Comparison of ENCODE assay signal across 29 mouse cellular contexts in genomic region chr13:99373684-99374083, GRCm38 (mm10). TPM values are rescaled to one million over a fixed set of nuclear protein-coding genes. Genes with fewer than 3 reads are reported as not detected.
DNase-seq lines count a peak whose midpoint lies in the region; ATAC-seq and TF ChIP-seq lines count a peak whose summit lies in the region.
"Had no signal": no experiment of that assay in that cellular context is flagged by ENCODE, and none has a peak within 500 bp of the region (broad histone marks: within the 10 kb centered on the region; RNA-seq: fewer than 3 reads in every experiment).

No protein-coding gene starts in this region.

- H3K4me1 ChIP-seq in midbrain, embryonic 12.5 days, result peaks cover 3% of the 10 kb centered on the region; the same call in 1 of the 2 replicates
- H3K4me1 ChIP-seq in midbrain, embryonic 10.5 days, result 0 out of 2 replicates have a peak, but pooled peaks cover 3% of the 10 kb centered on the region
- H3K4me1 ChIP-seq in liver, postnatal 0 days (ENCODE audit: insufficient read depth), result no peaks in the 10 kb centered on the region
- H3K4me1 ChIP-seq: liver, embryonic 15.5 days; lung, embryonic 15.5 days had no signal

- ATAC-seq in midbrain, embryonic 12.5 days (ENCODE audit: low FRiP score, low read depth), result no peak
- ATAC-seq in liver, postnatal 0 days, result no peak
- ATAC-seq: forebrain, embryonic 15.5 days; hindbrain, postnatal 0 days had no signal

- TF ChIP-seq EP300 in liver, postnatal 0 days (IDR thresholded peaks at IDR 0.05; ENCODE audit: low read depth), result no peak

- H3K4me3 ChIP-seq in gastrocnemius, adult 2 months, result no peak overlapping the region
- no peak overlapping the region for H3K4me3 ChIP-seq in midbrain, embryonic 12.5 days
- H3K4me3 ChIP-seq in midbrain, embryonic 10.5 days, result no peak overlapping the region
- H3K4me3 ChIP-seq in liver, postnatal 0 days (ENCODE audit: low read depth, low read length), result no peak overlapping the region
- H3K4me3 ChIP-seq: forebrain, embryonic 15.5 days; heart, embryonic 10.5 days; heart, embryonic 15.5 days; hindbrain, embryonic 12.5 days; layer of hippocampus, adult 2 months; left cerebral cortex, adult 2 months; liver, embryonic 15.5 days; lung, embryonic 15.5 days had no signal

- no peak for DNase-seq in gastrocnemius, adult 2 months
- no peak for DNase-seq in gastrocnemius, adult 8-10 months (ENCODE audit: low spot score in 2 of 2)
- DNase-seq in midbrain, embryonic 10.5 days (ENCODE audit: low spot score), result no peak
- DNase-seq in forelimb bud, embryonic 11.5 days (ENCODE audit: low read depth, low spot score), result peak; percentile 56
- no peak for DNase-seq in urinary bladder, postnatal 36 days (ENCODE audit: low spot score in 2 of 2)
- DNase-seq in liver, postnatal 0 days, result no peak
- DNase-seq: adrenal gland, postnatal 14 days; cerebellum, adult 11 months; cerebellum, adult 9-10 months; cerebellum, postnatal 36 days; gastrocnemius, postnatal 14 days; kidney, adult 18-20 months; kidney, postnatal 36 days; lung, postnatal 36 days; midbrain, embryonic 14.5 days; right cerebral cortex, postnatal 14 days; thymus, adult 2 months; thymus, postnatal 36 days had no signal

- WGBS in midbrain, embryonic 12.5 days, result 81% methylated on average over 7 of the region's 7 CpGs
- 83% methylated on average over 7 of the region's 7 CpGs for WGBS in midbrain, embryonic 10.5 days
- WGBS in liver, postnatal 0 days (ENCODE audit: insufficient replicate concordance), result 75% methylated on average over 7 of the region's 7 CpGs

- H3K27me3 ChIP-seq in midbrain, embryonic 12.5 days, result no peaks in the 10 kb centered on the region
- no peaks in the 10 kb centered on the region for H3K27me3 ChIP-seq in midbrain, embryonic 10.5 days (ENCODE audit: low read depth, poor library complexity, severe bottlenecking)
- H3K27me3 ChIP-seq in liver, postnatal 0 days (ENCODE audit: insufficient read depth, low read length), result no peaks in the 10 kb centered on the region
- H3K27me3 ChIP-seq: forebrain, embryonic 15.5 days; heart, embryonic 15.5 days; hindbrain, embryonic 12.5 days; liver, embryonic 15.5 days; lung, embryonic 15.5 days had no signal

- no peak for TF ChIP-seq CTCF in gastrocnemius, adult 2 months (IDR thresholded peaks at IDR 0.05)
- no peak for TF ChIP-seq CTCF in liver, postnatal 0 days (IDR thresholded peaks at IDR 0.05; ENCODE audit: low read depth)

- H3K9ac ChIP-seq in midbrain, embryonic 12.5 days (replicated peaks), result peak overlapping the region; percentile 5; the same call in 1 of the 2 replicates
- no peak overlapping the region for H3K9ac ChIP-seq in liver, postnatal 0 days (replicated peaks)
- H3K9ac ChIP-seq: forebrain, embryonic 15.5 days; heart, embryonic 15.5 days; hindbrain, embryonic 12.5 days; liver, embryonic 15.5 days; lung, embryonic 15.5 days had no signal

- no peaks in the 10 kb centered on the region for H3K36me3 ChIP-seq in midbrain, embryonic 12.5 days
- H3K36me3 ChIP-seq in midbrain, embryonic 10.5 days, result peaks cover 20% of the 10 kb centered on the region
- 0 out of 2 replicates have a peak, but pooled peaks cover 2% of the 10 kb centered on the region for H3K36me3 ChIP-seq in liver, postnatal 0 days (replicated peaks; ENCODE audit: insufficient read depth, low read length)
- H3K36me3 ChIP-seq: forebrain, embryonic 15.5 days; heart, embryonic 15.5 days; hindbrain, embryonic 12.5 days; liver, embryonic 15.5 days; lung, embryonic 15.5 days had no signal

- no peaks in the 10 kb centered on the region for H3K9me3 ChIP-seq in midbrain, embryonic 12.5 days
- H3K9me3 ChIP-seq in midbrain, embryonic 10.5 days (replicated peaks), result no peaks in the 10 kb centered on the region
- no peaks in the 10 kb centered on the region for H3K9me3 ChIP-seq in liver, postnatal 0 days (ENCODE audit: low read length)
- H3K9me3 ChIP-seq: forebrain, embryonic 15.5 days; G1E; heart, embryonic 10.5 days; heart, embryonic 15.5 days; hindbrain, embryonic 12.5 days; liver, embryonic 15.5 days; lung, embryonic 15.5 days had no signal

- H3K27ac ChIP-seq in gastrocnemius, adult 2 months, result peak overlapping the region; percentile 5; the same call in 1 of the 2 replicates
- 0 out of 2 replicates have a peak overlapping the region, but pooled peaks have one; percentile 30 for H3K27ac ChIP-seq in midbrain, embryonic 12.5 days (replicated peaks)
- no peak overlapping the region for H3K27ac ChIP-seq in midbrain, embryonic 10.5 days (replicated peaks)
- no peak overlapping the region for H3K27ac ChIP-seq in liver, postnatal 0 days (ENCODE audit: low read depth)
- H3K27ac ChIP-seq: forebrain, embryonic 15.5 days; heart, embryonic 10.5 days; heart, embryonic 15.5 days; hindbrain, embryonic 12.5 days; hindbrain, postnatal 0 days; layer of hippocampus, adult 2 months; left cerebral cortex, adult 2 months; liver, embryonic 15.5 days; lung, embryonic 15.5 days had no signal

- intact Hi-C loops in gastrocnemius, adult 2 months (cut with DNase I), result no loop called here

- H3K4me2 ChIP-seq in midbrain, embryonic 12.5 days (replicated peaks), result no peak overlapping the region
- H3K4me2 ChIP-seq in liver, postnatal 0 days (ENCODE audit: low read depth, low read length), result no peak overlapping the region
- H3K4me2 ChIP-seq: forebrain, embryonic 15.5 days; heart, embryonic 15.5 days; hindbrain, embryonic 12.5 days; liver, embryonic 15.5 days; lung, embryonic 15.5 days had no signal

RNA-seq across cellular contexts. Expression of gene Mrps27, which starts 29.1 kb away (rescaled TPM):
- total RNA-seq in gastrocnemius, adult 2 months (2021), result 10 to 100 TPM; 24.0 to 32.9 TPM
- 10 to 100 TPM; 23.0 to 26.5 (median 25.5) TPM for total RNA-seq in gastrocnemius, adult 8-10 months (2022)
- 46.7 and 49.3 TPM in 2 replicates for polyA plus RNA-seq in midbrain, embryonic 12.5 days (2016; fragmentation: Nextera tagmentation; extraction: Ambion mirVana)
- 73.9 and 79.9 TPM in 2 replicates for polyA plus RNA-seq in midbrain, embryonic 10.5 days (2016; fragmentation: Nextera tagmentation; extraction: Ambion mirVana)
- 16.6 and 17.3 TPM in 2 replicates for polyA plus RNA-seq in liver, postnatal 0 days (2015; fragmentation: Nextera tagmentation; extraction: Ambion mirVana)

RNA-seq across cellular contexts. Expression of gene Ptcd2, which starts 29.2 kb away (rescaled TPM):
- total RNA-seq in gastrocnemius, adult 2 months (2021), result 10 to 100 TPM; 20.1 to 35.5 TPM
- total RNA-seq in gastrocnemius, adult 8-10 months (2022), result 10 to 100 TPM; 22.1 to 27.9 (median 25.4) TPM
- polyA plus RNA-seq in midbrain, embryonic 12.5 days (2016; fragmentation: Nextera tagmentation; extraction: Ambion mirVana), result 47.8 and 48.4 TPM in 2 replicates
- polyA plus RNA-seq in midbrain, embryonic 10.5 days (2016; fragmentation: Nextera tagmentation; extraction: Ambion mirVana), result 53.2 and 54.4 TPM in 2 replicates
- 23.2 and 23.8 TPM in 2 replicates for polyA plus RNA-seq in liver, postnatal 0 days (2015; fragmentation: Nextera tagmentation; extraction: Ambion mirVana)

Comparison
In these comparisons a context has a peak if more than half of its experiments do, and no peak if none do; other contexts are left out.
1. H3K27ac ChIP-seq: peak in gastrocnemius, adult 2 months (single experiment) and midbrain, embryonic 12.5 days (single experiment); none in midbrain, embryonic 10.5 days (single experiment) and liver, postnatal 0 days (single experiment).